8 mouse cellular contexts compared by ENCODE assay signal in genomic region chr7:97749207-97750190, GRCm38 (mm10). TPM values are rescaled to one million over a fixed set of nuclear protein-coding genes. Genes with fewer than 3 reads are reported as not detected.
DNase-seq lines count a peak whose midpoint lies in the region; ATAC-seq and TF ChIP-seq lines count a peak whose summit lies in the region.

No protein-coding gene starts in this region.

- no peak for DNase-seq in kidney, adult 8-10 months
- no peak for DNase-seq in hindbrain, postnatal 0 days (ENCODE audit: low spot score)
- DNase-seq in right cerebral cortex, adult 18-20 months: no peak
- no peak for DNase-seq in ovary, postnatal 36 days (ENCODE audit: low spot score)

- TF ChIP-seq CTCF in hindbrain, postnatal 0 days (IDR thresholded peaks at IDR 0.05; ENCODE audit: low read depth): no peak
- TF ChIP-seq CTCF in small intestine, adult 2 months (IDR thresholded peaks at IDR 0.05; ENCODE audit: extremely low read depth, insufficient read length, insufficient replicate concordance, low read depth, low read length): no peak

- no peak overlapping the region for H3K27ac ChIP-seq in kidney, embryonic 14.5 days (ENCODE audit: low read depth, low read length)
- H3K27ac ChIP-seq in embryonic facial prominence, embryonic 13.5 days: peak overlapping the region; percentile 48; the same call in 1 of the 2 replicates
- peak overlapping the region; percentile 70 for H3K27ac ChIP-seq in hindbrain, postnatal 0 days
- peak overlapping the region; percentile 70 for H3K27ac ChIP-seq in lung, embryonic 16.5 days (ENCODE audit: low read length)
- peak overlapping the region; percentile 96 for H3K27ac ChIP-seq in small intestine, adult 2 months (ENCODE audit: insufficient read depth, low read depth, low read length)

- H3K36me3 ChIP-seq in kidney, embryonic 14.5 days (ENCODE audit: control insufficient read depth, insufficient read depth, low read length): no peaks in the 10 kb centered on the region
- H3K36me3 ChIP-seq in embryonic facial prominence, embryonic 13.5 days: no peaks in the 10 kb centered on the region
- H3K36me3 ChIP-seq in hindbrain, postnatal 0 days (ENCODE audit: insufficient read depth, low read length): no peaks in the 10 kb centered on the region
- no peaks in the 10 kb centered on the region for H3K36me3 ChIP-seq in lung, embryonic 16.5 days (ENCODE audit: control insufficient read depth, insufficient read depth, low read length)
- H3K36me3 ChIP-seq in small intestine, adult 2 months (ENCODE audit: control insufficient read depth, insufficient read depth, low read length): no peaks in the 10 kb centered on the region

- no peaks in the 10 kb centered on the region for H3K27me3 ChIP-seq in kidney, embryonic 14.5 days (ENCODE audit: control insufficient read depth, insufficient read depth, low read length)
- no peaks in the 10 kb centered on the region for H3K27me3 ChIP-seq in embryonic facial prominence, embryonic 13.5 days
- no peaks in the 10 kb centered on the region for H3K27me3 ChIP-seq in hindbrain, postnatal 0 days (ENCODE audit: insufficient read depth, low read length)
- H3K27me3 ChIP-seq in lung, embryonic 16.5 days (ENCODE audit: control insufficient read depth, insufficient read depth, low read depth, low read length): no peaks in the 10 kb centered on the region
- no peaks in the 10 kb centered on the region for H3K27me3 ChIP-seq in small intestine, adult 2 months (ENCODE audit: control insufficient read depth, insufficient read depth, low read length)

- H3K4me3 ChIP-seq in kidney, embryonic 14.5 days (ENCODE audit: low read length): no peak overlapping the region; the same call in 1 of the 2 replicates
- H3K4me3 ChIP-seq in embryonic facial prominence, embryonic 13.5 days: 0 out of 2 replicates have a peak overlapping the region, but pooled peaks have one; percentile 4
- H3K4me3 ChIP-seq in hindbrain, postnatal 0 days (ENCODE audit: low read length): no peak overlapping the region
- H3K4me3 ChIP-seq in lung, embryonic 16.5 days (ENCODE audit: low read length): peak overlapping the region; percentile 37
- peak overlapping the region; percentile 55 for H3K4me3 ChIP-seq in small intestine, adult 2 months (ENCODE audit: low read depth, low read length)

- no peaks in the 10 kb centered on the region for H3K4me1 ChIP-seq in kidney, embryonic 14.5 days (ENCODE audit: control insufficient read depth, insufficient read depth, low read length)
- peaks cover 23% of the 10 kb centered on the region for H3K4me1 ChIP-seq in embryonic facial prominence, embryonic 13.5 days
- H3K4me1 ChIP-seq in hindbrain, postnatal 0 days (ENCODE audit: insufficient read depth, low read length): no peaks in the 10 kb centered on the region
- peaks cover 9% of the 10 kb centered on the region; the same call in 1 of the 2 replicates for H3K4me1 ChIP-seq in lung, embryonic 16.5 days (replicated peaks; ENCODE audit: control insufficient read depth, insufficient read depth, low read length)
- peaks cover 10% of the 10 kb centered on the region for H3K4me1 ChIP-seq in small intestine, adult 2 months (ENCODE audit: control insufficient read depth, insufficient read depth, insufficient read length, low read length)

- no peak for TF ChIP-seq POLR2A in small intestine, adult 2 months (IDR thresholded peaks at IDR 0.05; ENCODE audit: low read depth, low read length)

- peak overlapping the region; percentile 31 for H3K4me2 ChIP-seq in kidney, embryonic 14.5 days (replicated peaks; ENCODE audit: low read depth, low read length)
- peak overlapping the region; percentile 51 for H3K4me2 ChIP-seq in embryonic facial prominence, embryonic 13.5 days
- peak overlapping the region; percentile 34 for H3K4me2 ChIP-seq in hindbrain, postnatal 0 days (ENCODE audit: low read depth, low read length)
- H3K4me2 ChIP-seq in lung, embryonic 16.5 days (ENCODE audit: low read depth, low read length): peak overlapping the region; percentile 53

- no peaks in the 10 kb centered on the region for H3K9me3 ChIP-seq in kidney, embryonic 14.5 days (ENCODE audit: control insufficient read depth, low read length)
- H3K9me3 ChIP-seq in embryonic facial prominence, embryonic 13.5 days: no peaks in the 10 kb centered on the region
- H3K9me3 ChIP-seq in hindbrain, postnatal 0 days (ENCODE audit: low read length): no peaks in the 10 kb centered on the region
- no peaks in the 10 kb centered on the region for H3K9me3 ChIP-seq in lung, embryonic 16.5 days (ENCODE audit: control insufficient read depth, low read length)

- ATAC-seq in kidney, embryonic 14.5 days (ENCODE audit: low FRiP score, low TSS enrichment): peak; percentile 24
- no peak for ATAC-seq in embryonic facial prominence, embryonic 13.5 days (ENCODE audit: insufficient number of reproducible peaks, insufficient read depth, low FRiP score, low TSS enrichment, low read depth)
- ATAC-seq in hindbrain, postnatal 0 days: no peak
- ATAC-seq in lung, embryonic 16.5 days (ENCODE audit: low read depth): peak; percentile 59; the same call in 1 of the 2 replicates

- H3K9ac ChIP-seq in kidney, embryonic 14.5 days (ENCODE audit: low read depth, low read length): no peak overlapping the region; the same call in 1 of the 2 replicates
- no peak overlapping the region for H3K9ac ChIP-seq in embryonic facial prominence, embryonic 13.5 days
- no peak overlapping the region for H3K9ac ChIP-seq in hindbrain, postnatal 0 days (replicated peaks; ENCODE audit: low read length)
- peak overlapping the region; percentile 48 for H3K9ac ChIP-seq in lung, embryonic 16.5 days (ENCODE audit: low read length)

- WGBS in kidney, embryonic 14.5 days: 33% methylated on average over 19 of the region's 19 CpGs
- 34% methylated on average over 19 of the region's 19 CpGs for WGBS in embryonic facial prominence, embryonic 13.5 days
- 29% methylated on average over 19 of the region's 19 CpGs for WGBS in hindbrain, postnatal 0 days
- 27% methylated on average over 19 of the region's 19 CpGs for WGBS in lung, embryonic 16.5 days
- WGBS in small intestine, adult 2 months: 7% methylated on average over 19 of the region's 19 CpGs

RNA-seq across cellular contexts. Expression of gene Aqp11, which starts 11.4 kb away (rescaled TPM):
- 12.3 and 12.6 TPM in 2 replicates for polyA plus RNA-seq in kidney, embryonic 14.5 days (2014; fragmentation: Nextera tagmentation; extraction: Ambion mirVana)
- 4.9 and 5.5 TPM in 2 replicates for polyA plus RNA-seq in embryonic facial prominence, embryonic 13.5 days (2015; fragmentation: Nextera tagmentation; extraction: Ambion mirVana)
- 15.0 and 16.0 TPM in 2 replicates for total RNA-seq in hindbrain, postnatal 0 days (2014; rRNA removed)
- polyA plus RNA-seq in hindbrain, postnatal 0 days (2015; fragmentation: Nextera tagmentation; extraction: Ambion mirVana): 29.4 and 29.5 TPM in 2 replicates
- 4.8 and 8.1 TPM in 2 replicates for polyA plus RNA-seq in lung, embryonic 16.5 days (2015; fragmentation: Nextera tagmentation; extraction: Ambion mirVana)
- 34.4 and 88.3 TPM in 2 replicates for polyA plus RNA-seq in small intestine, adult 2 months (2012; rRNA removed)

RNA-seq across cellular contexts. Expression of gene Pak1, which starts 38.8 kb away (rescaled TPM):
- polyA plus RNA-seq in kidney, embryonic 14.5 days (2014; fragmentation: Nextera tagmentation; extraction: Ambion mirVana): 13.0 and 22.1 TPM in 2 replicates
- 26.8 and 31.8 TPM in 2 replicates for polyA plus RNA-seq in embryonic facial prominence, embryonic 13.5 days (2015; fragmentation: Nextera tagmentation; extraction: Ambion mirVana)
- 125 and 137 TPM in 2 replicates for total RNA-seq in hindbrain, postnatal 0 days (2014; rRNA removed)
- 111 and 114 TPM in 2 replicates for polyA plus RNA-seq in hindbrain, postnatal 0 days (2015; fragmentation: Nextera tagmentation; extraction: Ambion mirVana)
- polyA plus RNA-seq in lung, embryonic 16.5 days (2015; fragmentation: Nextera tagmentation; extraction: Ambion mirVana): 15.1 and 15.4 TPM in 2 replicates
- polyA plus RNA-seq in small intestine, adult 2 months (2012; rRNA removed): 20.8 and 56.4 TPM in 2 replicates

RNA-seq across cellular contexts. Expression of gene Clns1a, which starts 53.1 kb away (rescaled TPM):
- polyA plus RNA-seq in kidney, embryonic 14.5 days (2014; fragmentation: Nextera tagmentation; extraction: Ambion mirVana): 237 and 238 TPM in 2 replicates
- 223 and 229 TPM in 2 replicates for polyA plus RNA-seq in embryonic facial prominence, embryonic 13.5 days (2015; fragmentation: Nextera tagmentation; extraction: Ambion mirVana)
- total RNA-seq in hindbrain, postnatal 0 days (2014; rRNA removed): 99.6 and 102 TPM in 2 replicates
- polyA plus RNA-seq in hindbrain, postnatal 0 days (2015; fragmentation: Nextera tagmentation; extraction: Ambion mirVana): 172 and 175 TPM in 2 replicates
- polyA plus RNA-seq in lung, embryonic 16.5 days (2015; fragmentation: Nextera tagmentation; extraction: Ambion mirVana): 152 and 161 TPM in 2 replicates
- 8.6 and 9.9 TPM in 2 replicates for polyA plus RNA-seq in small intestine, adult 2 months (2012; rRNA removed)

Comparison
In these comparisons a context has a peak if more than half of its experiments do, and no peak if none do; other contexts are left out.
1. ATAC-seq: peak in kidney, embryonic 14.5 days (single experiment) and lung, embryonic 16.5 days (single experiment); none in embryonic facial prominence, embryonic 13.5 days (single experiment) and hindbrain, postnatal 0 days (single experiment).
2. H3K4me3 ChIP-seq: peak in embryonic facial prominence, embryonic 13.5 days (single experiment), lung, embryonic 16.5 days (single experiment) and small intestine, adult 2 months (single experiment); none in kidney, embryonic 14.5 days (single experiment) and hindbrain, postnatal 0 days (single experiment).
3. RNA of gene Clns1a, which starts 53.1 kb away (polyA plus RNA-seq): 237 to 238 TPM in kidney, embryonic 14.5 days, 223 to 229 TPM in embryonic facial prominence, embryonic 13.5 days, 172 to 175 TPM in hindbrain, postnatal 0 days and 152 to 161 TPM in lung, embryonic 16.5 days; 8.6 to 9.9 TPM in small intestine, adult 2 months; every median in the first group is over 10 times any median in the second.
4. Peak in every context shown above with its lines, with median percentiles within 50 percentile points of each other: H3K4me2 ChIP-seq.